Mouse (Mus musculus): ENCODE measurements at regions not wholly inside any gene's neighbourhood (a gene's known extent, or its start where the extent isn't known, plus 50 kb on each side); places are given as distances from the start of the nearest gene placed in this dataset.

GRCm38 (mm10) chr11:89932231-89932865 is 70.3 kb downstream of the Pctp start:
- Histone ChIP-seq H3K4me1 (ENCODE audit: insufficient read depth) (peaks cover 10% of the 10 kb centered on the region; the same call in 1 of the 2 replicates), H3K27me3 (ENCODE audit: insufficient read depth, low read length) (peaks cover 4% of the 10 kb centered on the region; the same call in 1 of the 2 replicates), H3K27ac (ENCODE audit: low read depth, low read length) (no peak overlapping the region), H3K4me2 (ENCODE audit: low read depth) (no peak overlapping the region), H3K4me3 (ENCODE audit: low read depth, low read length) (no peak overlapping the region), H3K9me3 (ENCODE audit: low read length) (no peaks in the 10 kb centered on the region), H3K36me3 (ENCODE audit: insufficient read depth) (no peaks in the 10 kb centered on the region), H3K9ac (no peak overlapping the region)
- no peak for TF ChIP-seq CTCF (IDR thresholded peaks at IDR 0.05; ENCODE audit: low read depth)
- DNase-seq (peak; percentile 37), ATAC-seq (0 out of 2 replicates have a peak, but pooled peaks have one; percentile 32)
- WGBS, result 17% methylated on average over 8 of the region's 8 CpGs

DNA sequence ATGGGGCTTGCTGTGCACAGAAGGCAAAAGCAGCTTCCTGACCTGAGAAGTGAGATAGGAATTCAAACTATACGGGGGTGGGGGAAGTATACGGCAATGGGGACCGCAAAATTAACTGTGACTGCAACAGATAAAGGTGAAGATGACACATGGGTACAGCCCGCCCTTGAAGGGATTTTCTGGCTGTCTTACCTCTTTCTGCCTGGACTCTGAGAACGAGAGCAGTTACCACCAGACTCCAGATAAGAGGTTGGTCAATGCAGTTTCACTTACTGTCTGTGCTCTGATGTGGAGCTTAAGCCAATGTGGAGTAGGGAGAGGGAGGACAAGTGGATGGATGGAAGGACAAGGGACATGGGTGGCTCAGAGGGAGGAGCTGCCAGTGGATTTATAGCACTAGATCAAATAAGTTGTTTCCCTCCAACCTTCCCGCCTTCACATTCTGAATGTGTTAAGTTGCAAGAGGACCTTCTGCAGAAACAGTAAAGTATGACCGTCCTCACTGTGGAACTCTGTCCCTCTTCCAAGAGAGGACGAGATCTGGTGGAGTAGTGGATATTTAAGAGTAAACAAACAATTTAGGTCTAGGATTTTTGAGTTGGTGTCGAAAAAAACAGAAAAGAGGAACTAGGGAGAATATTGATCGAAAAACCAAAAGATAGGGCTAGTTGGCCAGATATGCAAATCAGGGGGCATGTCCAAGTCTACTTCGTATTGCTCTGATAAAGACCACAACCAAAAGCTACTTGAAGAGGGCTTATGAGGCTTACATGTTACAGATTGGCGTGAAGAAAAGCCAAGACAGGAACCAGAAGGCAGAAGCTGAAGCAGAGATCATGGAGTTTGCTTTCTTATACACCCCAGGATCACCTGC is 73.3 kb downstream of the Pctp start:
- no peak overlapping the region for H3K9ac ChIP-seq
- 92% methylated on average over 12 of the region's 12 CpGs for WGBS
- 0 out of 2 replicates have a peak, but pooled peaks cover 4% of the 10 kb centered on the region for H3K27me3 ChIP-seq (ENCODE audit: insufficient read depth, low read length)
- ATAC-seq, result no peak
- no peaks in the 10 kb centered on the region for H3K9me3 ChIP-seq (ENCODE audit: low read length)
- TF ChIP-seq CTCF (IDR thresholded peaks at IDR 0.05; ENCODE audit: low read depth), result no peak
- H3K4me2 ChIP-seq (ENCODE audit: low read depth), result no peak overlapping the region
- no peaks in the 10 kb centered on the region for H3K36me3 ChIP-seq (ENCODE audit: insufficient read depth)
- no peak overlapping the region for H3K27ac ChIP-seq (ENCODE audit: low read depth, low read length)
- no peak overlapping the region for H3K4me3 ChIP-seq (ENCODE audit: low read depth, low read length)
- peaks cover 10% of the 10 kb centered on the region; the same call in 1 of the 2 replicates for H3K4me1 ChIP-seq (ENCODE audit: insufficient read depth)
- DNase-seq, result no peak

- H3K27me3 ChIP-seq (ENCODE audit: insufficient read depth, low read length), result 0 out of 2 replicates have a peak, but pooled peaks cover 4% of the 10 kb centered on the region
- no peak overlapping the region for H3K4me2 ChIP-seq (ENCODE audit: low read depth)
- H3K9ac ChIP-seq, result no peak overlapping the region
- H3K4me1 ChIP-seq (ENCODE audit: insufficient read depth), result peaks cover 7% of the 10 kb centered on the region; the same call in 1 of the 2 replicates
- H3K9me3 ChIP-seq (ENCODE audit: low read length), result no peaks in the 10 kb centered on the region
- DNase-seq (no peak), ATAC-seq (peak; percentile 89)
- 30% methylated on average over 3 of the region's 3 CpGs for WGBS
- TF ChIP-seq CTCF (IDR thresholded peaks at IDR 0.05; ENCODE audit: low read depth), result no peak
- no peak overlapping the region for H3K27ac ChIP-seq (ENCODE audit: low read depth, low read length)
- H3K36me3 ChIP-seq (ENCODE audit: insufficient read depth), result no peaks in the 10 kb centered on the region
- H3K4me3 ChIP-seq (ENCODE audit: low read depth, low read length), result no peak overlapping the region
Measured at GRCm38 (mm10) chr11:89927483-89928156, 75.1 kb downstream of the Pctp start.

GRCm38 (mm10) chr11:89922551-89922950 is 80.1 kb downstream of the Pctp start:
- H3K4me3 ChIP-seq (ENCODE audit: low read depth, low read length), result no peak overlapping the region
- ATAC-seq, result no peak
- H3K9ac ChIP-seq, result no peak overlapping the region
- DNase-seq, result no peak
- no peaks in the 10 kb centered on the region for H3K9me3 ChIP-seq (ENCODE audit: low read length)
- H3K4me1 ChIP-seq (ENCODE audit: insufficient read depth), result no peaks in the 10 kb centered on the region
- H3K4me2 ChIP-seq (ENCODE audit: low read depth), result no peak overlapping the region
- no peak overlapping the region for H3K27ac ChIP-seq (ENCODE audit: low read depth, low read length)
- H3K36me3 ChIP-seq (ENCODE audit: insufficient read depth), result no peaks in the 10 kb centered on the region
- TF ChIP-seq CTCF (IDR thresholded peaks at IDR 0.05; ENCODE audit: low read depth), result no peak
- no peaks in the 10 kb centered on the region for H3K27me3 ChIP-seq (ENCODE audit: insufficient read depth, low read length)
- 81% methylated on average over 6 of the region's 6 CpGs for WGBS

DNA sequence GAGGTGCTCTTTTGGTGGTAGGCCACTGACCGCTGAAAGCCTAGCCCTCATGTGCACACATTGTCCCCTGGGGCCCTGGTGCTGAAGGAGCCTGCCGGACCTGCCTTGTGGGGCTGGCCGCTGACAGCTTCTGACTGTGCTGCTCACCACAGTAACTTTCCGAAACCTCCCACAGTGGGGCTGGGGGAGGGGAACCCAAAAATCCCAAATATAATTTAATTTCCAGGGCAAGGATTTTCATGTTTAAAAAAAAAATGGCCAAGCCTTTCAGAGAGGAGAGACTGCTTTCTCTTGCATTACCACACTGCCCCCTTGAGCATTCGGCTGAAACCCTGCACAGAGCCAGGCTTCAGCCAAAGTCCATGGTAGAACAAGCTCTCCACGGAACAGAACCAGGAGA is 81.5 kb downstream of the Pctp start:
- no peaks in the 10 kb centered on the region for H3K4me1 ChIP-seq (ENCODE audit: insufficient read depth)
- no peak overlapping the region for H3K9ac ChIP-seq
- peak; percentile 68 for DNase-seq
- no peaks in the 10 kb centered on the region for H3K9me3 ChIP-seq (ENCODE audit: low read length)
- WGBS, result 46% methylated on average over 6 of the region's 6 CpGs
- no peak overlapping the region for H3K27ac ChIP-seq (ENCODE audit: low read depth, low read length)
- TF ChIP-seq CTCF (IDR thresholded peaks at IDR 0.05; ENCODE audit: low read depth), result peak; percentile 80
- ATAC-seq, result peak; percentile 67
- no peaks in the 10 kb centered on the region for H3K27me3 ChIP-seq (ENCODE audit: insufficient read depth, low read length)
- no peaks in the 10 kb centered on the region for H3K36me3 ChIP-seq (ENCODE audit: insufficient read depth)
- no peak overlapping the region for H3K4me3 ChIP-seq (ENCODE audit: low read depth, low read length)
- H3K4me2 ChIP-seq (ENCODE audit: low read depth), result no peak overlapping the region

GRCm38 (mm10) chr11:89915795-89916194 is 86.9 kb downstream of the Pctp start:
- Histone ChIP-seq H3K9ac (no peak overlapping the region), H3K9me3 (ENCODE audit: low read length) (no peaks in the 10 kb centered on the region), H3K27ac (ENCODE audit: low read depth, low read length) (no peak overlapping the region), H3K36me3 (ENCODE audit: insufficient read depth) (no peaks in the 10 kb centered on the region), H3K27me3 (ENCODE audit: insufficient read depth, low read length) (no peaks in the 10 kb centered on the region), H3K4me3 (ENCODE audit: low read depth, low read length) (no peak overlapping the region), H3K4me1 (ENCODE audit: insufficient read depth) (no peaks in the 10 kb centered on the region), H3K4me2 (ENCODE audit: low read depth) (no peak overlapping the region)
- 92% methylated on average over 4 of the region's 4 CpGs for WGBS
- ATAC-seq (no peak), DNase-seq (no peak)
- TF ChIP-seq CTCF (IDR thresholded peaks at IDR 0.05; ENCODE audit: low read depth), result no peak

Data from forebrain, postnatal 0 days (tissue).